Mouse (Mus musculus) kidney, adult 2 months (tissue): ENCODE results near the gene AY761185.
"Not testable (repeated sequence)": the region's sequence is repeated elsewhere in the genome, so short reads cannot be mapped to it uniquely, and the experiment has no call there.

ENCODE experiments used
- CTCF ChIP-seq: fragments of 200-500 bp; conservative IDR thresholded peaks from 2 replicates; pipeline ENCODE4 v1.5.1; 2011; ENCODE audit warnings: low read depth, mild to moderate bottlenecking, control low read depth, low read length, moderate library complexity, mixed read lengths; ENCODE audit not compliant: insufficient read depth, insufficient read length
- POLR2A ChIP-seq: fragments of 200-500 bp; IDR thresholded peaks from one replicate; pipeline ENCODE4 v1.6.1; 2011; ENCODE audit warnings: low read depth, low read length, control low read depth

DNA sequence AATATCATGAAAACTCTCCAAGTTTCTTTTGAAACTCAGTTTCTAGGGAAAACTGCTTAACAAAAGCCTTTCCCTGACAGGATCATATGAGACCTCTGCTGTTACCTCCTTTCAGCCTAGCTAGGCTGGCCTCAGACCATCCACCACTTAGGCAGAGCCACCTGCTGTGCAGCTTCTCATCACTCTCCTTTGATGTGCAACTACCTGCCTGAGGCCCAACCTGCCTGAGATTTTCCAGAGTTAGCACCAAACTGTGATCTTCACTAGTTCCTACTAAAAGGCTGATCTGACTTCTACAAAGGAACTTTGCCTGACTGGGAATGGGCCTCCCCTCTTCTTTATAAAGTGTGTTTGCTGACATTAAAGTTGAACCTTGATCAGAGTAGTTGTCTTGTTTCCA, 49.5 kb upstream of the AY761185 start:
- not testable (repeated sequence) for TF ChIP-seq CTCF, POLR2A
